ENCODE assay signal across 21 mouse cellular contexts in the genomic region with DNA sequence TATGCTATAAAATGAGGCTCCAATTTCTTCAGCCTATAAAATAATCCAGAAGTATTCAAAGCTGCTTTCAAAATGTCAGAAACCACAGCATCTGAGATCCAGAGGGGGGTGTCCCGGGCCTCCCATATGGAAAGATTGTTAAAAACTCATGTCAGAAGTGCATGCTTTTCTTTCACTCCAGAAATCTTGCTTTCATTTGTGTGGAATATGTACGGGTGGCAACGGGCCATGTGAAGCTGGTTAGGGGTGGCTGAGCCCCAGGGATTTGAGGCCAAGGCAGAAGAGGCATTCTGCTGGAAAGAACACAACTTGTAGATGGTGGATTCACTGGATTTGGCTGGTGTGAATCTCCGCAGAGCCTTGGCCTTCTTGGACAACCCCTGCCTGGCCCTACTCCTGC. TPM values are rescaled to one million over a fixed set of nuclear protein-coding genes. Genes with fewer than 3 reads are reported as not detected.
A peak's percentile ranks its signal among the peaks of the same experiment; 100 is the strongest.
DNase-seq lines count a peak whose midpoint lies in the region; ATAC-seq and TF ChIP-seq lines count a peak whose summit lies in the region.
"Had no signal": no experiment of that assay in that cellular context is flagged by ENCODE, and none has a peak within 500 bp of the region (broad histone marks: within the 10 kb centered on the region; RNA-seq: fewer than 3 reads in every experiment).

No protein-coding gene starts in this region.

- intact Hi-C loops in left cerebral cortex, adult 2 months (cut with DNase I): loop anchor here (10.0 kb wide), 1 partner anchor 111 kb away; a partner anchor contains a TSS

- 0 out of 2 replicates have a peak, but pooled peaks cover 8% of the 10 kb centered on the region for H3K4me1 ChIP-seq in lung, embryonic 15.5 days
- peaks cover 6% of the 10 kb centered on the region for H3K4me1 ChIP-seq in ES-Bruce4 (ENCODE audit: control insufficient read depth, insufficient read depth, low read length)
- peaks cover 4% of the 10 kb centered on the region for H3K4me1 ChIP-seq in embryonic facial prominence, embryonic 13.5 days
- H3K4me1 ChIP-seq in limb, embryonic 13.5 days: peaks cover 15% of the 10 kb centered on the region
- peaks cover 6% of the 10 kb centered on the region; the same call in 1 of the 2 replicates for H3K4me1 ChIP-seq in forebrain, embryonic 12.5 days
- H3K4me1 ChIP-seq: forebrain, embryonic 13.5 days; heart, embryonic 12.5 days; hindbrain, embryonic 10.5 days; intestine, embryonic 15.5 days had no signal

- no peak overlapping the region for H3K4me3 ChIP-seq in lung, embryonic 15.5 days
- H3K4me3 ChIP-seq in ES-Bruce4 (ENCODE audit: low read depth, low read length): no peak overlapping the region
- no peak overlapping the region for H3K4me3 ChIP-seq in embryonic facial prominence, embryonic 13.5 days
- H3K4me3 ChIP-seq in limb, embryonic 13.5 days: no peak overlapping the region
- no peak overlapping the region for H3K4me3 ChIP-seq in left cerebral cortex, adult 2 months
- H3K4me3 ChIP-seq in forebrain, embryonic 12.5 days (replicated peaks): no peak overlapping the region
- H3K4me3 ChIP-seq: forebrain, embryonic 13.5 days; heart, adult 2 months; heart, embryonic 12.5 days; hindbrain, embryonic 10.5 days; intestine, embryonic 15.5 days had no signal

- no peaks in the 10 kb centered on the region for H3K9me3 ChIP-seq in lung, embryonic 15.5 days
- H3K9me3 ChIP-seq in ES-Bruce4 (replicated peaks; ENCODE audit: control insufficient read depth, insufficient read depth, low read length, poor library complexity, severe bottlenecking): peaks cover 4% of the 10 kb centered on the region; the same call in 1 of the 2 replicates
- H3K9me3 ChIP-seq in embryonic facial prominence, embryonic 13.5 days: no peaks in the 10 kb centered on the region
- H3K9me3 ChIP-seq in limb, embryonic 13.5 days: no peaks in the 10 kb centered on the region
- no peaks in the 10 kb centered on the region for H3K9me3 ChIP-seq in forebrain, embryonic 12.5 days
- H3K9me3 ChIP-seq: forebrain, embryonic 13.5 days; G1E; heart, embryonic 12.5 days; hindbrain, embryonic 10.5 days; intestine, embryonic 15.5 days had no signal

- no peak for DNase-seq in lung, postnatal 10 days
- no peak for DNase-seq in layer of hippocampus, adult 18-20 months (ENCODE audit: low spot score in 2 of 2)
- DNase-seq in left cerebral cortex, adult 2 months (ENCODE audit: extremely low spot score in 1 of 2, low spot score in 2 of 2): no peak
- DNase-seq: adrenal gland, postnatal 14 days; cerebellum, adult 11-12 months; cerebellum, adult 9-11 months; cerebellum, postnatal 36 days; forebrain, postnatal 0 days; gastrocnemius, postnatal 14 days had no signal

- 0 out of 2 replicates have a peak overlapping the region, but pooled peaks have one; percentile 29 for H3K27ac ChIP-seq in lung, embryonic 15.5 days
- peak overlapping the region; percentile 41; the same call in 1 of the 2 replicates for H3K27ac ChIP-seq in ES-Bruce4 (ENCODE audit: insufficient read depth, low read length)
- H3K27ac ChIP-seq in embryonic facial prominence, embryonic 13.5 days: peak overlapping the region; percentile 82
- peak overlapping the region; percentile 85 for H3K27ac ChIP-seq in limb, embryonic 13.5 days
- no peak overlapping the region for H3K27ac ChIP-seq in left cerebral cortex, adult 2 months
- no peak overlapping the region for H3K27ac ChIP-seq in forebrain, embryonic 12.5 days
- H3K27ac ChIP-seq: forebrain, embryonic 13.5 days; heart, adult 2 months; hindbrain, embryonic 10.5 days; hindbrain, embryonic 14.5 days; intestine, embryonic 15.5 days had no signal

- no peak for ATAC-seq in lung, embryonic 15.5 days (ENCODE audit: borderline replicate concordance, extremely low read depth, low FRiP score, low TSS enrichment)
- no peak for ATAC-seq in embryonic facial prominence, embryonic 13.5 days (ENCODE audit: insufficient number of reproducible peaks, insufficient read depth, low FRiP score, low TSS enrichment, low read depth)
- ATAC-seq in limb, embryonic 13.5 days (ENCODE audit: low FRiP score, low read depth): peak; percentile 61
- ATAC-seq in forebrain, embryonic 12.5 days (ENCODE audit: low FRiP score): no peak
- ATAC-seq: forebrain, embryonic 13.5 days; forebrain, postnatal 0 days; intestine, embryonic 15.5 days had no signal

- WGBS in lung, embryonic 15.5 days: 82% methylated on average over 4 of the region's 4 CpGs
- WGBS in embryonic facial prominence, embryonic 13.5 days: 53% methylated on average over 4 of the region's 4 CpGs
- WGBS in limb, embryonic 13.5 days: 43% methylated on average over 4 of the region's 4 CpGs
- WGBS in forebrain, embryonic 12.5 days: 79% methylated on average over 4 of the region's 4 CpGs

- H3K9ac ChIP-seq in lung, embryonic 15.5 days: no peak overlapping the region
- no peak overlapping the region for H3K9ac ChIP-seq in ES-Bruce4 (ENCODE audit: low read depth, poor library complexity, severe bottlenecking)
- no peak overlapping the region for H3K9ac ChIP-seq in embryonic facial prominence, embryonic 13.5 days
- H3K9ac ChIP-seq in limb, embryonic 13.5 days: no peak overlapping the region
- no peak overlapping the region for H3K9ac ChIP-seq in forebrain, embryonic 12.5 days
- H3K9ac ChIP-seq: forebrain, embryonic 13.5 days; forebrain, postnatal 0 days; heart, embryonic 12.5 days; hindbrain, embryonic 14.5 days; intestine, embryonic 15.5 days had no signal

- TF ChIP-seq POLR2A in ES-Bruce4 (IDR thresholded peaks at IDR 0.05; ENCODE audit: insufficient read depth, low read length): no peak

- TF ChIP-seq CTCF in ES-Bruce4 (IDR thresholded peaks at IDR 0.05; ENCODE audit: low read depth, low read length): no peak
- no peak for TF ChIP-seq CTCF in left cerebral cortex, adult 2 months (IDR thresholded peaks at IDR 0.05)

- no peak for TF ChIP-seq EP300 in ES-Bruce4 (IDR thresholded peaks at IDR 0.05; ENCODE audit: insufficient read depth, low read depth, low read length)

- H3K4me2 ChIP-seq in lung, embryonic 15.5 days: no peak overlapping the region
- no peak overlapping the region for H3K4me2 ChIP-seq in embryonic facial prominence, embryonic 13.5 days
- no peak overlapping the region for H3K4me2 ChIP-seq in limb, embryonic 13.5 days (replicated peaks)
- H3K4me2 ChIP-seq in forebrain, embryonic 12.5 days: no peak overlapping the region
- H3K4me2 ChIP-seq: forebrain, embryonic 13.5 days; heart, embryonic 12.5 days; hindbrain, embryonic 14.5 days; intestine, embryonic 15.5 days had no signal

- peaks cover 10% of the 10 kb centered on the region; the same call in 1 of the 2 replicates for H3K27me3 ChIP-seq in lung, embryonic 15.5 days
- H3K27me3 ChIP-seq in ES-Bruce4 (ENCODE audit: control insufficient read depth, insufficient read depth, low read length, poor library complexity, severe bottlenecking): no peaks in the 10 kb centered on the region
- H3K27me3 ChIP-seq in embryonic facial prominence, embryonic 13.5 days: peaks cover 32% of the 10 kb centered on the region
- H3K27me3 ChIP-seq in limb, embryonic 13.5 days: peaks cover 25% of the 10 kb centered on the region
- peaks cover 30% of the 10 kb centered on the region for H3K27me3 ChIP-seq in forebrain, embryonic 12.5 days
- H3K27me3 ChIP-seq: heart, embryonic 12.5 days; intestine, embryonic 15.5 days had no signal

- no peaks in the 10 kb centered on the region for H3K36me3 ChIP-seq in lung, embryonic 15.5 days
- no peaks in the 10 kb centered on the region for H3K36me3 ChIP-seq in ES-Bruce4 (ENCODE audit: control insufficient read depth, insufficient read depth, low read length, poor library complexity, severe bottlenecking)
- H3K36me3 ChIP-seq in embryonic facial prominence, embryonic 13.5 days: no peaks in the 10 kb centered on the region
- H3K36me3 ChIP-seq in limb, embryonic 13.5 days: no peaks in the 10 kb centered on the region
- no peaks in the 10 kb centered on the region for H3K36me3 ChIP-seq in forebrain, embryonic 12.5 days (replicated peaks)
- H3K36me3 ChIP-seq: G1E; heart, embryonic 12.5 days; hindbrain, embryonic 10.5 days; intestine, embryonic 15.5 days had no signal

RNA-seq across cellular contexts. Expression of a gene that starts 40.7 kb away (rescaled TPM):
- 58.5 and 76.9 TPM in 2 replicates for polyA plus RNA-seq in lung, embryonic 15.5 days (2015; fragmentation: Nextera tagmentation; extraction: Ambion mirVana)
- 0.30 and 0.49 TPM in 2 replicates for polyA plus RNA-seq in ES-Bruce4 (2011; ENCODE audit: insufficient read depth, insufficient read length, low read depth, missing spikeins)
- 130 and 154 TPM in 2 replicates for polyA plus RNA-seq in embryonic facial prominence, embryonic 13.5 days (2015; fragmentation: Nextera tagmentation; extraction: Ambion mirVana)
- polyA plus RNA-seq in limb, embryonic 13.5 days (2015; fragmentation: Nextera tagmentation; extraction: Ambion mirVana): 84.2 and 86.0 TPM in 2 replicates
- 1 to 10 TPM; 4.3 to 4.7 TPM for total RNA-seq in layer of hippocampus, adult 18-20 months (2021)
- 1 to 10 TPM; 2.4 to 3.5 TPM for total RNA-seq in left cerebral cortex, adult 2 months (2021)
- 8.5 and 8.8 TPM in 2 replicates for polyA plus RNA-seq in forebrain, embryonic 12.5 days (2016; fragmentation: Nextera tagmentation; extraction: Ambion mirVana)
- total RNA-seq: G1E had no signal
- polyA plus RNA-seq: G1E had no signal

Comparison
In these comparisons a context has a peak if more than half of its experiments do, and no peak if none do; other contexts are left out.
1. H3K27ac ChIP-seq: peak in lung, embryonic 15.5 days (single experiment), ES-Bruce4 (single experiment), embryonic facial prominence, embryonic 13.5 days (single experiment) and limb, embryonic 13.5 days (single experiment); none in left cerebral cortex, adult 2 months (single experiment) and forebrain, embryonic 12.5 days (single experiment).